Mouse (Mus musculus): ENCODE measurements around the gene 3830406C13Rik. TPM values are rescaled to one million over a fixed set of nuclear protein-coding genes. Genes with fewer than 3 reads are reported as not detected.

The 3830406C13Rik gene
- polyA plus RNA-seq (2012; fragmentation: generic; extraction: Trizol) = 10 to 100 TPM in 1 of 2 experiments, 1 to 10 TPM in 1; 1.5 to 12.2 TPM

DNA sequence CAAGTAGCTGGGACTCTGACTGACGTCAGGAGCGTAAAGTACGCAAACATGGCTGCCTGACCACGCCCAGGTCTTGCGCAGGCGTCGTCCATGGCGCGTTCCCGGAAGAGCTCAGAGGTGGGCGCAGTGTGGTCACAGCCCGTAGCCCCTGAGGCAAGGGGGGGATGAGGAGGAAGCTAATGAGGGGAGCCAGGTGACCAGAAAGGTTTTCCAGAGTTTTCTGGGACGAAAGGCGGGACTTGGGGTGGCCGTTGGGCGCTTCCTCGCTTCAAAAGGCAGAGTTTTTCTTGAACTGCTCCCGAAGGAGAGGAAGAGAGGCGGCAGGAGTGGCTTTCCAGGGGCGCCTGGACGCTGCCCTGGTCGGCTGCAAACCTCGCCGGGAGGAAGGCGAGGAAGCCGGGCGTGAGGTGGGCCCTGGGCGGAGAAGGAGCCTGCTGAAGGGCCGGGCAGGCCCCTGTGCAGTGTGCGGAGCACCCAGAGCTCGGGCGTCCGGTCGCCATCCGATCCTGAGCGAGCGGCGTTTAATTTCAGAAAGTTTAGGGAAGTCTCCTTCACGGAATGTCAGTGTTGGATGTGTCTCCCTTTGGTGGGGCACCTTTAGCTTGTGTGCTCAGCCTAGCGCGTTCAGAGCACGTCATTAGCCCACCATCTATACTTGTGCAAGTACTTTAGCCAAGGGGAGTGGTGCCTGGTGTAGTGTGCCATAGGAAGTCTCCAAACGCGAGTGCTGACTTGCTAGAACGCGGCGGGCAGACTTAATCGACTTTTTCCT lies at the start of gene 3830406C13Rik:
Gene 3830406C13Rik (plus strand): TSS at position 33 of the 772 bp plus-strand sequence.

DNA sequence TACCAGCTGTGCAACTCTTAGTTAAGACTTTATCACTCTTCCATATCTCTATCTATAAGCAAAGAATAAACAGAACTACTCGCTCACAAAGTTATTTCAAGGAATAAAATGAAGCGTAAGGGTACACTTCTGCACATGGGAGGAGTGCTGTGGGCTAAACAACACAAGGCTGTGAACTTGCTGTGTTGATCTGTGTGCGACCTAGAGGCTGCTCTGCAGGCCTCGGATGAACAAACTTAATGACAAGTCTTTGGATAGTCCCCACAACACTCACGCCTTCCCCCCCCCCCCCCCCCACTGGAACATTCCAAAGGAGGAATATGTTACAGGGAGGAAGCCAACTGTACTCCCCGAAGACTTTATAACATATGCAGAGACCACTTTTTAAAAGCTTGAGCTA lies 332 bp upstream of the 3830406C13Rik start, which contains the start of gene Gm49355:
Gene Gm49355 (plus strand): TSS at position 336 of the 400 bp plus-strand sequence.

DNA sequence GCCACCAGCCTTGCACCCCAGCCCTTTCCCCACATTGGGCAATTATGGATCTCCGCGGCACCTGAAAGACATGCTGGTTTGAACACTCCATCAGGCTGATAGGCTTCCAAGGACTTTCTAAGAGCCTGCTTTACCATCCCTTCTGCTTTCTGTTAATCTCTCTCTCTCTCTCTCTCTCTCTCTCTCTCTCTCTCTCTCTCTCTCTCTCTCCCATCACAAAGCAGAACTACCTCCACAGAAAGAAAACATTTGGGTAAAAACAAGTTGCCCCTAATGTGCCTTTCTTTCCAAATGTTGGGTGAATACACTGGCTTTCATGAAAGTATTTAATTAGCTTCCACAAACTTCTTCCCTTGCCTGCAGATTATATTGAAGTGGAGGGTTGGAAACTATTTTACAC lies 64.1 kb downstream of the 3830406C13Rik start, which contains the start of gene Fezf2:
Gene Fezf2 (minus strand): TSS at position 101 of the 400 bp plus-strand sequence.

Other genes with a start within 250 kb of the 3830406C13Rik start
- not detected for gene Gm49355, start 197 bp upstream of the 3830406C13Rik start, polyA plus RNA-seq (2012; fragmentation: generic; extraction: Trizol)
- not detected for gene Fezf2, start 64.0 kb downstream of the 3830406C13Rik start, polyA plus RNA-seq (2012; fragmentation: generic; extraction: Trizol)